Mouse (Mus musculus) neural tube, embryonic 13.5 days (tissue): ENCODE measurements around the gene Tmem213. TPM values are rescaled to one million over a fixed set of nuclear protein-coding genes. Genes with fewer than 3 reads are reported as not detected.

Source experiments
- ATAC-seq: fragments of 200-750 bp; cut with Nextera tagmentation; 2 replicates; pipeline ENCODE4 v1.8.0; 2017; ENCODE audit warnings: low read depth, mild to moderate bottlenecking, moderate TSS enrichment, moderate library complexity
- H3K27ac ChIP-seq: fragments of 300-500 bp; sonication (generic); replicated peaks from 2 replicates; pipeline ENCODE4 v1.5.1; 2015; ENCODE audit warnings: moderate library complexity, mild to moderate bottlenecking, inconsistent platforms
- H3K27me3 ChIP-seq: fragments of 300-500 bp; sonication (generic); 2 replicates; pipeline ENCODE4 v1.6.1; 2015; ENCODE audit warnings: mild to moderate bottlenecking, inconsistent platforms
- H3K36me3 ChIP-seq: fragments of 300-500 bp; sonication (generic); 2 replicates; pipeline ENCODE4 v1.6.1; 2015; ENCODE audit warnings: mild to moderate bottlenecking, inconsistent platforms
- H3K4me1 ChIP-seq: fragments of 300-500 bp; sonication (generic); replicated peaks from 2 replicates; pipeline ENCODE4 v1.6.1; 2015; ENCODE audit warnings: inconsistent platforms
- H3K4me2 ChIP-seq: fragments of 300-500 bp; sonication (generic); 2 replicates; pipeline ENCODE4 v1.6.1; 2015; ENCODE audit warnings: inconsistent platforms, mild to moderate bottlenecking, moderate library complexity
- H3K4me3 ChIP-seq: fragments of 300-500 bp; sonication (generic); 2 replicates; pipeline ENCODE4 v1.5.1; 2015; ENCODE audit warnings: mild to moderate bottlenecking, inconsistent platforms
- H3K9ac ChIP-seq: fragments of 300-500 bp; sonication (generic); 2 replicates; pipeline ENCODE4 v1.6.1; 2015; ENCODE audit warnings: moderate library complexity, mild to moderate bottlenecking, inconsistent platforms
- H3K9me3 ChIP-seq: fragments of 300-500 bp; sonication (generic); 2 replicates; pipeline ENCODE4 v1.6.1; 2016; ENCODE audit warnings: inconsistent platforms
- WGBS: fragments of 180-500 bp; shearing (Covaris S2); methylation state at CpG from one replicate; pipeline ENCODE4 v1.1.7; 2015; 5-methylcytosine and 5-hydroxymethylcytosine counted together
- polyA plus RNA-seq: library from polyadenylated mRNA; unstranded; fragments of >200 nt; fragmentation: Nextera tagmentation; extraction: Ambion mirVana; gene quantifications from 2 replicates; pipeline ENCODE4 v1.2.1, GENCODE M21; 2015

Gene Tmem213
- polyA plus RNA-seq, 1 experiment from 2014 or later = not detected

- Histone ChIP-seq H3K4me3 (no peak overlapping the region), H3K4me1 (no peaks in the 10 kb centered on the region), H3K36me3 (peaks cover 22% of the 10 kb centered on the region), H3K27me3 (no peaks in the 10 kb centered on the region), H3K4me2 (no peak overlapping the region), H3K27ac (no peak overlapping the region), H3K9ac (no peak overlapping the region), H3K9me3 (no peaks in the 10 kb centered on the region)
- 82% methylated on average over 9 of the region's 9 CpGs for WGBS
- ATAC-seq = no peak
These were observed 11.8 kb downstream of the Tmem213 start for GRCm38 (mm10) chr6:38120681-38121371.

- no peak overlapping the region for H3K9ac ChIP-seq
- H3K4me1 ChIP-seq = no peaks in the 10 kb centered on the region
- peaks cover 32% of the 10 kb centered on the region for H3K36me3 ChIP-seq
- ATAC-seq = no peak
- no peaks in the 10 kb centered on the region for H3K9me3 ChIP-seq
- WGBS = 84% methylated on average over 5 of the region's 5 CpGs
- H3K27ac ChIP-seq = no peak overlapping the region
- no peaks in the 10 kb centered on the region for H3K27me3 ChIP-seq
- H3K4me2 ChIP-seq = no peak overlapping the region
- H3K4me3 ChIP-seq = no peak overlapping the region
These were observed 12.8 kb downstream of the Tmem213 start for GRCm38 (mm10) chr6:38121843-38122242.

- Histone ChIP-seq H3K4me2 (no peak overlapping the region), H3K9ac (no peak overlapping the region), H3K9me3 (no peaks in the 10 kb centered on the region), H3K27ac (no peak overlapping the region), H3K27me3 (no peaks in the 10 kb centered on the region), H3K4me1 (no peaks in the 10 kb centered on the region), H3K36me3 (peaks cover 41% of the 10 kb centered on the region), H3K4me3 (no peak overlapping the region)
- WGBS = 67% methylated on average over 6 of the region's 6 CpGs
- ATAC-seq = no peak
These were observed 13.7 kb downstream of the Tmem213 start for GRCm38 (mm10) chr6:38122791-38123190.

GRCm38 (mm10) chr6:38123471-38124206 lies 14.6 kb downstream of the Tmem213 start:
- H3K4me1 ChIP-seq = no peaks in the 10 kb centered on the region
- H3K4me2 ChIP-seq = no peak overlapping the region
- 72% methylated on average over 18 of the region's 18 CpGs for WGBS
- no peaks in the 10 kb centered on the region for H3K27me3 ChIP-seq
- H3K36me3 ChIP-seq = peaks cover 50% of the 10 kb centered on the region
- H3K4me3 ChIP-seq = no peak overlapping the region
- no peak overlapping the region for H3K27ac ChIP-seq
- no peak for ATAC-seq
- no peak overlapping the region for H3K9ac ChIP-seq
- H3K9me3 ChIP-seq = no peaks in the 10 kb centered on the region

GRCm38 (mm10) chr6:38124207-38124835 lies 15.3 kb downstream of the Tmem213 start, which contains the start of gene Atp6v0a4:
Gene Atp6v0a4, minus strand, starts transcription at chr6:38124586.
- no peak for ATAC-seq

GRCm38 (mm10) chr6:38124882-38125281 lies 15.8 kb downstream of the Tmem213 start:
- no peak overlapping the region for H3K27ac ChIP-seq
- no peaks in the 10 kb centered on the region for H3K9me3 ChIP-seq
- no peak overlapping the region for H3K4me3 ChIP-seq
- H3K27me3 ChIP-seq = no peaks in the 10 kb centered on the region
- ATAC-seq = no peak
- no peak overlapping the region for H3K4me2 ChIP-seq
- 94% methylated on average over 5 of the region's 5 CpGs for WGBS
- H3K9ac ChIP-seq = no peak overlapping the region
- H3K36me3 ChIP-seq = peaks cover 59% of the 10 kb centered on the region
- H3K4me1 ChIP-seq = no peaks in the 10 kb centered on the region

More at GRCm38 (mm10) chr6:38124207-38124835, 15.3 kb downstream of the Tmem213 start, which contains the start of gene Atp6v0a4:
- Histone ChIP-seq H3K4me2 (no peak within 1 kb of the TSS), H3K36me3 (peaks cover 54% of the 10 kb centered on the region), H3K9ac (no peak within 1 kb of the TSS), H3K27ac (no peak within 1 kb of the TSS), H3K9me3 (no peaks in the 10 kb centered on the region), H3K4me1 (no peaks in the 10 kb centered on the region), H3K4me3 (no peak within 1 kb of the TSS), H3K27me3 (no peaks in the 10 kb centered on the region)
- WGBS = 90% methylated on average over 7 of the region's 7 CpGs

- H3K36me3 ChIP-seq = peaks cover 65% of the 10 kb centered on the region
- H3K9me3 ChIP-seq = no peaks in the 10 kb centered on the region
- no peak overlapping the region for H3K27ac ChIP-seq
- H3K4me1 ChIP-seq = no peaks in the 10 kb centered on the region
- H3K4me3 ChIP-seq = no peak overlapping the region
- H3K4me2 ChIP-seq = no peak overlapping the region
- ATAC-seq = no peak
- no peaks in the 10 kb centered on the region for H3K27me3 ChIP-seq
- no peak overlapping the region for H3K9ac ChIP-seq
- WGBS = 94% methylated on average over 3 of the region's 3 CpGs
These were observed 16.4 kb downstream of the Tmem213 start for GRCm38 (mm10) chr6:38125462-38125861.

GRCm38 (mm10) chr6:38128115-38128514 lies 19.1 kb downstream of the Tmem213 start:
- ATAC-seq = no peak
- Histone ChIP-seq H3K36me3 (peaks cover 86% of the 10 kb centered on the region), H3K27ac (no peak overlapping the region), H3K4me2 (no peak overlapping the region), H3K4me3 (no peak overlapping the region), H3K9ac (no peak overlapping the region), H3K27me3 (no peaks in the 10 kb centered on the region), H3K9me3 (no peaks in the 10 kb centered on the region), H3K4me1 (no peaks in the 10 kb centered on the region)
- 95% methylated on average over 14 of the region's 14 CpGs for WGBS

GRCm38 (mm10) chr6:38129883-38130282 lies 20.8 kb downstream of the Tmem213 start:
- Histone ChIP-seq H3K27ac (no peak overlapping the region), H3K4me3 (no peak overlapping the region), H3K9me3 (no peaks in the 10 kb centered on the region), H3K4me1 (no peaks in the 10 kb centered on the region), H3K36me3 (peaks cover 77% of the 10 kb centered on the region), H3K27me3 (no peaks in the 10 kb centered on the region), H3K9ac (no peak overlapping the region), H3K4me2 (no peak overlapping the region)
- no peak for ATAC-seq
- 97% methylated on average over 5 of the region's 5 CpGs for WGBS

GRCm38 (mm10) chr6:38131801-38132231 lies 22.8 kb downstream of the Tmem213 start:
- Histone ChIP-seq H3K36me3 (peaks cover 78% of the 10 kb centered on the region), H3K27ac (peak overlapping the region; percentile 38; the same call in 1 of the 2 replicates), H3K27me3 (no peaks in the 10 kb centered on the region), H3K9ac (no peak overlapping the region), H3K4me1 (no peaks in the 10 kb centered on the region), H3K4me3 (no peak overlapping the region), H3K4me2 (no peak overlapping the region), H3K9me3 (no peaks in the 10 kb centered on the region)
- WGBS = 86% methylated on average over 4 of the region's 4 CpGs
- no peak; the same call in 1 of the 2 replicates for ATAC-seq

GRCm38 (mm10) chr6:38134806-38135559 lies 25.9 kb downstream of the Tmem213 start:
- H3K4me3 ChIP-seq = no peak overlapping the region
- no peak for ATAC-seq
- H3K36me3 ChIP-seq = peaks cover 77% of the 10 kb centered on the region
- WGBS = 92% methylated on average over 8 of the region's 8 CpGs
- H3K4me2 ChIP-seq = no peak overlapping the region
- H3K9me3 ChIP-seq = no peaks in the 10 kb centered on the region
- H3K4me1 ChIP-seq = no peaks in the 10 kb centered on the region
- H3K27ac ChIP-seq = no peak overlapping the region
- no peaks in the 10 kb centered on the region for H3K27me3 ChIP-seq
- H3K9ac ChIP-seq = no peak overlapping the region
